ENCODE assay signal across 9 mouse cellular contexts in genomic region chr12:65259139-65260111, GRCm38 (mm10). TPM values are rescaled to one million over a fixed set of nuclear protein-coding genes. Genes with fewer than 3 reads are reported as not detected.
A peak's percentile ranks its signal among the peaks of the same experiment; 100 is the strongest.
DNase-seq lines count a peak whose midpoint lies in the region; ATAC-seq and TF ChIP-seq lines count a peak whose summit lies in the region.
"Had no signal": no experiment of that assay in that cellular context is flagged by ENCODE, and none has a peak within 500 bp of the region (broad histone marks: within the 10 kb centered on the region; RNA-seq: fewer than 3 reads in every experiment).

No protein-coding gene starts in this region.

- peak; percentile 18 to 24 for DNase-seq in frontal cortex, postnatal 14 days (ENCODE audit: low spot score in 2 of 2)
- DNase-seq in spleen, postnatal 10 days (ENCODE audit: low spot score in 2 of 2) = no peak
- no peak for DNase-seq in urinary bladder, postnatal 36 days (ENCODE audit: low spot score in 2 of 2)
- no peak for DNase-seq in adipocyte (ENCODE audit: low spot score)

- no peak overlapping the region for H3K9ac ChIP-seq in intestine, embryonic 16.5 days (ENCODE audit: low read depth, low read length)
- no peak overlapping the region for H3K9ac ChIP-seq in intestine, postnatal 0 days (ENCODE audit: low read depth, low read length)
- H3K9ac ChIP-seq in liver, embryonic 15.5 days = no peak overlapping the region
- H3K9ac ChIP-seq: embryonic facial prominence, embryonic 12.5 days had no signal

- no peaks in the 10 kb centered on the region for H3K36me3 ChIP-seq in intestine, embryonic 16.5 days (ENCODE audit: control insufficient read depth, insufficient read depth, low read length)
- H3K36me3 ChIP-seq in intestine, postnatal 0 days (ENCODE audit: control insufficient read depth, insufficient read depth) = no peaks in the 10 kb centered on the region
- no peaks in the 10 kb centered on the region for H3K36me3 ChIP-seq in E14TG2a.4 (ENCODE audit: insufficient read depth, low read length)
- no peaks in the 10 kb centered on the region for H3K36me3 ChIP-seq in liver, embryonic 15.5 days (replicated peaks)
- H3K36me3 ChIP-seq: embryonic facial prominence, embryonic 12.5 days had no signal

- no peaks in the 10 kb centered on the region for H3K4me1 ChIP-seq in intestine, embryonic 16.5 days (ENCODE audit: control insufficient read depth, insufficient read depth, low read length)
- H3K4me1 ChIP-seq in intestine, postnatal 0 days (replicated peaks; ENCODE audit: control insufficient read depth, insufficient read depth, low read length) = no peaks in the 10 kb centered on the region
- H3K4me1 ChIP-seq in E14TG2a.4 (replicated peaks; ENCODE audit: low read depth, low read length) = peaks cover 17% of the 10 kb centered on the region
- no peaks in the 10 kb centered on the region for H3K4me1 ChIP-seq in liver, embryonic 15.5 days (replicated peaks)
- H3K4me1 ChIP-seq: embryonic facial prominence, embryonic 12.5 days had no signal

- 81% methylated on average over 13 of the region's 13 CpGs for WGBS in intestine, embryonic 16.5 days
- WGBS in intestine, postnatal 0 days = 85% methylated on average over 13 of the region's 13 CpGs
- 56% methylated on average over 13 of the region's 13 CpGs for WGBS in liver, embryonic 15.5 days (ENCODE audit: insufficient replicate concordance)

- H3K9me3 ChIP-seq in intestine, embryonic 16.5 days (ENCODE audit: control insufficient read depth, low read length) = no peaks in the 10 kb centered on the region
- H3K9me3 ChIP-seq in intestine, postnatal 0 days (ENCODE audit: control insufficient read depth) = no peaks in the 10 kb centered on the region
- no peaks in the 10 kb centered on the region for H3K9me3 ChIP-seq in E14TG2a.4 (ENCODE audit: low read length)
- no peaks in the 10 kb centered on the region for H3K9me3 ChIP-seq in liver, embryonic 15.5 days (replicated peaks)
- H3K9me3 ChIP-seq: embryonic facial prominence, embryonic 12.5 days had no signal

- H3K4me2 ChIP-seq in intestine, embryonic 16.5 days (ENCODE audit: low read depth, low read length) = peak overlapping the region; percentile 40; the same call in 1 of the 2 replicates
- no peak overlapping the region for H3K4me2 ChIP-seq in intestine, postnatal 0 days (replicated peaks; ENCODE audit: low read depth)
- H3K4me2 ChIP-seq in liver, embryonic 15.5 days = peak overlapping the region; percentile 29; the same call in 1 of the 2 replicates

- no peaks in the 10 kb centered on the region for H3K27me3 ChIP-seq in intestine, embryonic 16.5 days (replicated peaks; ENCODE audit: control insufficient read depth, insufficient read depth, low read length)
- no peaks in the 10 kb centered on the region for H3K27me3 ChIP-seq in intestine, postnatal 0 days (replicated peaks; ENCODE audit: control insufficient read depth, insufficient read depth, low read length)
- no peaks in the 10 kb centered on the region for H3K27me3 ChIP-seq in E14TG2a.4 (ENCODE audit: insufficient read depth, low read length)
- H3K27me3 ChIP-seq in liver, embryonic 15.5 days = no peaks in the 10 kb centered on the region
- H3K27me3 ChIP-seq: embryonic facial prominence, embryonic 12.5 days had no signal

- ATAC-seq in intestine, embryonic 16.5 days = no peak
- ATAC-seq in intestine, postnatal 0 days = no peak
- no peak for ATAC-seq in liver, embryonic 15.5 days (ENCODE audit: insufficient read depth)

- no peak overlapping the region for H3K27ac ChIP-seq in intestine, embryonic 16.5 days (ENCODE audit: low read length)
- no peak overlapping the region for H3K27ac ChIP-seq in intestine, postnatal 0 days (ENCODE audit: low read depth, low read length)
- H3K27ac ChIP-seq in liver, embryonic 15.5 days (replicated peaks) = no peak overlapping the region
- H3K27ac ChIP-seq: embryonic facial prominence, embryonic 12.5 days had no signal

- H3K4me3 ChIP-seq in intestine, embryonic 16.5 days (ENCODE audit: low read length) = no peak overlapping the region
- no peak overlapping the region for H3K4me3 ChIP-seq in intestine, postnatal 0 days (ENCODE audit: low read depth, low read length)
- 0 out of 2 replicates have a peak overlapping the region, but pooled peaks have one; percentile 46 for H3K4me3 ChIP-seq in E14TG2a.4 (replicated peaks; ENCODE audit: low read length)
- no peak overlapping the region for H3K4me3 ChIP-seq in liver, embryonic 15.5 days (replicated peaks)
- H3K4me3 ChIP-seq: embryonic facial prominence, embryonic 12.5 days had no signal

- no peak for TF ChIP-seq CTCF in intestine, postnatal 0 days (IDR thresholded peaks at IDR 0.05; ENCODE audit: low read depth)
- no peak for TF ChIP-seq CTCF in E14TG2a.4 (conservative IDR thresholded peaks at IDR 0.05; ENCODE audit: low read length)

RNA-seq across cellular contexts. Expression of gene Wdr20rt, which starts 34.1 kb away (rescaled TPM):
- polyA plus RNA-seq in intestine, embryonic 16.5 days (2015; fragmentation: Nextera tagmentation; extraction: Ambion mirVana) = not detected in 2 replicates
- not detected in 2 replicates for polyA plus RNA-seq in intestine, postnatal 0 days (2015; fragmentation: Nextera tagmentation; extraction: Ambion mirVana)
- polyA plus RNA-seq in liver, embryonic 15.5 days (2015; fragmentation: Nextera tagmentation; extraction: Ambion mirVana) = not detected in 2 replicates
- polyA plus RNA-seq: embryonic facial prominence, embryonic 12.5 days had no signal

Comparison
In these comparisons a context has a peak if more than half of its experiments do, and no peak if none do; other contexts are left out.
1. DNase-seq: peak in frontal cortex, postnatal 14 days (2 of 2); none in spleen, postnatal 10 days (0 of 2), urinary bladder, postnatal 36 days (0 of 2) and adipocyte (single experiment).